Mouse (Mus musculus): ENCODE data around the gene Pla2g4a. TPM values are rescaled to one million over a fixed set of nuclear protein-coding genes. Genes with fewer than 3 reads are reported as not detected.

The Pla2g4a gene
- 156 and 277 TPM in 2 replicates for polyA plus RNA-seq (2011; ENCODE audit: insufficient read length, low read depth, missing spikeins)

DNA sequence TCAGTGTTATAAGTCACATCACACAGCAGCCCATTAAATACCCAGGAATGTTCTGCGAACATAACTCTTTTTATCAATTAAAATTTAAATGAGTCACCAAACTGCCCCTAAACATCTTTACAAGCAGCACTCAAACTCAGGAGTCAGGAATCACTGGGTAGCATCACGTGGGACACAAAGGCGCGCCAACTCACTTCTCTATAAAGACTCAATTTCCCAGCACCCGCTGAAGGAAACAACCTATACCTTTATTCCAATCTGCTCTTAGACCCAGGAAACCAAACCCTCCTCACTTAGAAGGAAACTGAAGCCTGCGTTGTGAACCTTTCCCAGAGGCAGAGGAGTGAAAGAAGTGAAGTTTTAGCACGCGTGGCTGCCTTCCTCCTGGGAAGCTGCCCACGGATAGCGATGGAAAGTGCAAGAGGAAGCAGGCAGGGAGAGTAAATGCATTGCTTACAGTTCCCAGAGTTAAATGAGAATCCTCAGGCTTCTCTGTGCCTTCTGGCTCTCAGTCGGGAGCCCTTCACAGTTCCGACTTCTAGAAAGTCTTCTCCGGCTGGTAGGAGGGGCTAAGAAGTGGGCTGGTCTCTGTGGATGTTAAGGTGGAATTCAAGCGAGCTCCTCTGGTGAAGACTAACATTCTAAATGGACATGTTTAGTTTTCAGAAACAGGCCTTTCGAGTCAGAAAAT, at the start of gene Pla2g4a:
TSS of gene Pla2g4a (minus strand) at position 557 of the 691 bp plus-strand sequence.
- peak within 1 kb of the TSS; percentile 86 for H3K27ac ChIP-seq (ENCODE audit: insufficient read depth, low read length)
- H3K4me3 ChIP-seq (ENCODE audit: insufficient read depth, low read length): peak within 1 kb of the TSS; percentile 83
- peaks cover 6% of the 10 kb centered on the region; the same call in 1 of the 2 replicates for H3K4me1 ChIP-seq (ENCODE audit: control insufficient read depth, insufficient read depth, low read length)
- TF ChIP-seq POLR2A (IDR thresholded peaks at IDR 0.05; ENCODE audit: low read depth, low read length): peak; percentile 83
- no peak for TF ChIP-seq CTCF (IDR thresholded peaks at IDR 0.05; ENCODE audit: borderline replicate concordance, insufficient read depth, low read length)

DNA sequence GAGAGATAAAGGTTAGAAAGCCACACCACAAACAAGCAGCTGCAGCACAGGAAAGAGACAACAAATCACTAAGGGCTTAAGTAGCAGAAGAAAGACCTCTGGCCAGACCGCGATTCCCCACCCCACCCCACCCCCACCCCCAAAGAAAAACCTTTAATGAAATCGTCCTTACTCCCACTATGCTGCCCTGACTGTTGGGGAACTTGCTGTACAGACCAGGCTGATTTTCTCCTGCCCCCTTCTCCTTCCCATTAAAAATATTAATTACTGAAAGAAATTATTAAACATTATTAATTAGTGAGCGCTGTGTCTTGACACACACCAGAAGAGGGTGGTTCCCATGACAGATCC, 49.5 kb upstream of the Pla2g4a start:
- H3K4me3 ChIP-seq (ENCODE audit: insufficient read depth, low read length): no peak overlapping the region
- no peak for TF ChIP-seq POLR2A (IDR thresholded peaks at IDR 0.05; ENCODE audit: low read depth, low read length)
- TF ChIP-seq CTCF (IDR thresholded peaks at IDR 0.05; ENCODE audit: borderline replicate concordance, insufficient read depth, low read length): no peak
- no peaks in the 10 kb centered on the region for H3K4me1 ChIP-seq (ENCODE audit: control insufficient read depth, insufficient read depth, low read length)
- no peak overlapping the region for H3K27ac ChIP-seq (ENCODE audit: insufficient read depth, low read length)

DNA sequence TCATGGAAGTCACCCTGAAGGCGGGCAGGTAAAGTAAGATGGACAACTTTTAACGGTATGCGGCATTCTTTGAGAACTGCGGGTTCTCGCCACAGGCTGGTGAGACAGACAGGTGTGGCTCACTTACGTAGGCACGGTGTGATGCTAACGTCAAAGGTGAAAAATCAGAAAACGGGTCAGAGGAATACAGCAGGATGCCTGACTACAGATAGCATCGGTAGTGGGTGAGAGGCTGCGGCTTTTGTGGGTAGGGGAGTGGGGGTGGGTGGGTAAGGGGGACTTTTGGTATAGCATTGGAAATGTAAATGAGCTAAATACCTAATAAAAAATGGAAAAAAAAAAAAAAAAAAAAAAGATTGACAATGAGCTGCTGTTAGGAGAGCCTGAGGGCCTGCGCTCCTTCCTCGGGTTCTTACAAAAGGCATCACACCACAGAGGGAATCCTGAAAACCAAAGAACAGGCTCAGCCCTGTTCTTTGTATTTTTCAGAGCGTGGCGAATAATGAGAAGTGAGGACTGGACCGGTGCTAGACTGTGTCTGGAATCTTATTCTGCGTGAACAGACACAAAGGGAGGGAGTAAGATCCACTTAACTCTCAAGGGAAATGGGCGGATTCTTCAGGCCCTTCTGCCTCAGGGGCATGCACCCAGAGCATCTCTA, 49.0 kb upstream of the Pla2g4a start:
- Histone ChIP-seq H3K27ac (ENCODE audit: insufficient read depth, low read length) (no peak overlapping the region), H3K4me1 (ENCODE audit: control insufficient read depth, insufficient read depth, low read length) (no peaks in the 10 kb centered on the region), H3K4me3 (ENCODE audit: insufficient read depth, low read length) (no peak overlapping the region)
- TF ChIP-seq POLR2A (IDR thresholded peaks at IDR 0.05; ENCODE audit: low read depth, low read length) (no peak), CTCF (IDR thresholded peaks at IDR 0.05; ENCODE audit: borderline replicate concordance, insufficient read depth, low read length) (no peak)

DNA sequence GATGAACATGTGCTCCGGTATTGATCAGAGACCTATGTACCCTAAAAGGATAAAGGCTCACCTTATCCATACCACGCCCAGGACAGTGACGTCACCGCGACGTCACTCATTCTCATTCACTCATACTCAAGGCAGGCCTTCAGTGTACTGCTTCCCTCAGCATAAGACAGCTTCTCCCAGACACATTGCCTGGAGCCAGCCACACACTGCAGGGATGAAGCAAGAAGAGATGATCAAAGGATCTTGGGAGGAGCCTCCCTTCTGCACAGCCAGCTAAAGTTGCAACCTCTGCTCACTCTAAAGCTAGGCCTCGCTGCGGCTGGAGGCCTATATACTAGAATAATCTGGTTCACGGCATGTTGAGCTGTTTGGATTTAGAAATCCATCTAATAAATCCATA, 48.0 kb upstream of the Pla2g4a start:
- H3K4me1 ChIP-seq (ENCODE audit: control insufficient read depth, insufficient read depth, low read length): no peaks in the 10 kb centered on the region
- no peak overlapping the region for H3K4me3 ChIP-seq (ENCODE audit: insufficient read depth, low read length)
- no peak overlapping the region for H3K27ac ChIP-seq (ENCODE audit: insufficient read depth, low read length)
- TF ChIP-seq POLR2A (IDR thresholded peaks at IDR 0.05; ENCODE audit: low read depth, low read length) (no peak), CTCF (IDR thresholded peaks at IDR 0.05; ENCODE audit: borderline replicate concordance, insufficient read depth, low read length) (no peak)

DNA sequence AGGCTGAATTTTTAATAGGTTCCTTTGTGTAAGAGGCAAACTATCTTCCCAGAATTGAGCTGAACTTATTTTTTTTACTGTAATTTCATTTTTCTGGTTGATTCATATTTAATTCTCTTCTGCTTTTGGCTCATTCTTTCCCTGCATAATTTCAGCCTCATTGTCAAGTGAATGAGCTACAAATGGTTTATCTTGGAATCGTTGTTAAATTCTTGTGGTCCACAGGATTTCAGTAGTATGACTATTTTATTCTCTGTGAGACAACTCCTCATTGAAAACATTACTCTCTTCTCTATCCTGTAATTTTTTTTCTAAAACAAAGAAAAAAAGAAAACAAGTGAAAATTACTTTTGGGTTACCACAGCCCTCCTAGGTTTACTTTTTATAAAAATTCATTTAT, 14.5 kb upstream of the Pla2g4a start:
- Histone ChIP-seq H3K27ac (ENCODE audit: insufficient read depth, low read length) (no peak overlapping the region), H3K4me3 (ENCODE audit: insufficient read depth, low read length) (no peak overlapping the region), H3K4me1 (ENCODE audit: control insufficient read depth, insufficient read depth, low read length) (no peaks in the 10 kb centered on the region)
- TF ChIP-seq CTCF (IDR thresholded peaks at IDR 0.05; ENCODE audit: borderline replicate concordance, insufficient read depth, low read length) (no peak), POLR2A (IDR thresholded peaks at IDR 0.05; ENCODE audit: low read depth, low read length) (no peak)

DNA sequence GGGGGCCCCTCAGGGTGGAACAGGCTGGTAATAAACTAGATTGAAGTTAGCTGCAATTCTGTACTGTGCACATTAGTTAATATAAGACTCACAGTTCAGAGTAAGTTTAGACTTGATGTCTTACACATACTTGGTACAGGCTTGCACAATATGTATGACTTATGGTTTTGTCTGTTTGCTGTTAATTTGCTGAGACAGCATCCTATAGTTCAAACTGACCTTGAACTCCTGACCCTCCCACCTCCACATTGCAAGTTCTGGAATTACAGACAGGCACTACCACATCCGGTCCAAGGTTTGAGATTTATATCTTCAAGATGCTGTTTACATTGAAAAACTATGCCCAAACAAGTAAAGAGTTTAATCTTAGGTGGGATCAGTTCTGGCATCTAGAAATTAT, 4.7 kb upstream of the Pla2g4a start:
- TF ChIP-seq CTCF (IDR thresholded peaks at IDR 0.05; ENCODE audit: borderline replicate concordance, insufficient read depth, low read length): no peak
- no peak for TF ChIP-seq POLR2A (IDR thresholded peaks at IDR 0.05; ENCODE audit: low read depth, low read length)
- peaks cover 6% of the 10 kb centered on the region; the same call in 1 of the 2 replicates for H3K4me1 ChIP-seq (ENCODE audit: control insufficient read depth, insufficient read depth, low read length)
- H3K27ac ChIP-seq (ENCODE audit: insufficient read depth, low read length): no peak overlapping the region
- H3K4me3 ChIP-seq (ENCODE audit: insufficient read depth, low read length): no peak overlapping the region

DNA sequence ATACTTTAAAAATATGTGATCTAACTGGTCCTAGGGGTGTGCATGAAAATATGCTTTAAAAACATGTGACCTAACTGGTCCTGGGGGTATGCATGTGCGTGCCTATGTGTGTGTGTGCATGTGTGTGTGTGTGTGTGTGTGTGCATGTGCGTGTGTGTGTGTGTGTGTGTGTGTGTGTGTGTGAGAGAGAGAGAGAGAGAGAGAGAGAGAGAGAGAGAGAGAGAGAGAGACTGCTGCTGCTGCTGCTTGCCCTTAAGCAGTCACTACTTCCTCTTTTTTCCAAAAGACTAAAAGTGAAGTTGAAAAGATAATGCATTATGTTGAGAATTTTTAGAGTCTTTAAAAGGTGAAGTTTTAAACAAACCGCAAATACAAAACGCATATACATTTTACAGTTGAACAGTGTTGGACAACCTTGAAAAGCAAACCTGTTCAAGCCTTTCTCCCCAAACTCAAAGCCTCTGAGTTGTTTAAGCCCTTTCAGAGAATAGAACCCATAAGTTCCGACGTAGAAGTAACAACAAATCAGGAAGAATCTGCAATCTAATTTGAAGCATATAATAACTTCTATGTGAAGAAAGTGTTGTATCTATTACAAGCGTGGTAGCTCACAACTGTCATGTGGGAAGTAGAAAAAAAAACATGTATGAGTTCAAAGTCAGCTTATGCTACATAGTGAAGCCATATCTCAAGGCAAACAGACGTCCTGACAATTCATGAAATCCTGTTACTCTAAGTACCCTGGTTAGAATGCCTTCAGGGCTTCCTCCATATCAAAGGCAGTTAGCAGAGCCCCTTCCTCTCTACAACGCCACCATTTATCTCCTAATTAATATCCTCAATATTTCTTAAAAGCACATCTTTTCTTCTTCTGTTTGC, 574 bp upstream of the Pla2g4a start:
- H3K27ac ChIP-seq (ENCODE audit: insufficient read depth, low read length): peak overlapping the region; percentile 86; the same call in 1 of the 2 replicates
- TF ChIP-seq CTCF (IDR thresholded peaks at IDR 0.05; ENCODE audit: borderline replicate concordance, insufficient read depth, low read length): no peak
- no peak for TF ChIP-seq POLR2A (IDR thresholded peaks at IDR 0.05; ENCODE audit: low read depth, low read length)
- H3K4me1 ChIP-seq (ENCODE audit: control insufficient read depth, insufficient read depth, low read length): peaks cover 6% of the 10 kb centered on the region; the same call in 1 of the 2 replicates
- no peak overlapping the region for H3K4me3 ChIP-seq (ENCODE audit: insufficient read depth, low read length)

DNA sequence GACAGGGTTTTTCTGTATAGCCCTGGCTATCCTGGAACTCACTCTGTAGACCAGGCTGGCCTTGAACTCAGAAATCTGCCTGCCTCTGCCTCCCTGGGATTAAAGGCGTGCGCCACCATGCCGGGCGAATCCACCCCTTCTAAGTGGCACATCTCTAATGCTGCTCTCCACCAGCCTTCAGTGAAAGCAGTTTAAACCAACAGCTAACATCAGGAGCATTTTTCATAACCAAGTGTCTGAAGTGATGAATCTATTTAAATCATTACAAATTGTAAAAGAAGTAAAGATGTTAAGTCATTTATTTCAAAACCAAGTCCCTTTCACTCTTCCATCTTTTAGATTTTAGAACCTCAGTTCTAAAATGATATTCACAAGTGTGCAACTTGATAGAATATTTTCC, 839 bp downstream of the Pla2g4a start:
- TF ChIP-seq CTCF (IDR thresholded peaks at IDR 0.05; ENCODE audit: borderline replicate concordance, insufficient read depth, low read length): no peak
- TF ChIP-seq POLR2A (IDR thresholded peaks at IDR 0.05; ENCODE audit: low read depth, low read length): no peak
- Histone ChIP-seq H3K27ac (ENCODE audit: insufficient read depth, low read length) (peak overlapping the region; percentile 86), H3K4me3 (ENCODE audit: insufficient read depth, low read length) (peak overlapping the region; percentile 83), H3K4me1 (ENCODE audit: control insufficient read depth, insufficient read depth, low read length) (peaks cover 3% of the 10 kb centered on the region; the same call in 1 of the 2 replicates)

DNA sequence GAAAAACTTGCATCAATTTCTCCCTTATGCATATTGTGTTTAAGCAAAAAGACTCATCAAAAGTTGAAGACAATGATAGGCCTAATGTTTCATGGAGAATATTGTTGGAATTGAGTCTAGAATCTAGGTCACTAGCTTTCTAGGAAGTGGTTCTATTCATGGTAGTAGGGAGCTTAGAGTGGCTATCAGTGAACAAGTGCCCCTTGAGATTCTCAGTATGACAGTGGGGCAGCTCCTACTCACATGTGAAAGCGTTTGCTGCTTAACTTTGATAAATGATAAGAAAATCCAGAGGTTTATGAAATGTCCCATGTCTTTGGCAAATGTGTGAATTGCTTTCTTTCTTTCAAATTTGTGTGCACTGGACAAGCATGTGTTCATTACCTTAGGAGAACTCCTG, 2.0 kb downstream of the Pla2g4a start:
- H3K4me1 ChIP-seq (ENCODE audit: control insufficient read depth, insufficient read depth, low read length): peaks cover 3% of the 10 kb centered on the region; the same call in 1 of the 2 replicates
- H3K4me3 ChIP-seq (ENCODE audit: insufficient read depth, low read length): no peak overlapping the region
- TF ChIP-seq POLR2A (IDR thresholded peaks at IDR 0.05; ENCODE audit: low read depth, low read length): no peak
- TF ChIP-seq CTCF (IDR thresholded peaks at IDR 0.05; ENCODE audit: borderline replicate concordance, insufficient read depth, low read length): no peak
- H3K27ac ChIP-seq (ENCODE audit: insufficient read depth, low read length): no peak overlapping the region

Data from embryonic fibroblast, embryonic 13.5 days (primary cell).